Mouse (Mus musculus): ENCODE data around the gene Klf4. TPM values are rescaled to one million over a fixed set of nuclear protein-coding genes. Genes with fewer than 3 reads are reported as not detected.

The Klf4 gene
- 9.9 TPM for polyA plus RNA-seq (2014; fragmentation: Illumina TruSeq; extraction: RNeasy Lipid Tissue Mini Kit (QIAGEN cat#74804); ENCODE audit: low read depth, low replicate concordance)

GRCm38 (mm10) chr4:55532407-55533195, at the start of gene Klf4:
Klf4 (minus strand) TSS chr4:55532466.

Other genes starting within 250 kb of the Klf4 start
- 138 TPM for gene Rad23b, start 182.4 kb downstream of the Klf4 start, polyA plus RNA-seq (2014; fragmentation: Illumina TruSeq; extraction: RNeasy Lipid Tissue Mini Kit (QIAGEN cat#74804); ENCODE audit: low read depth, low replicate concordance)